Mouse (Mus musculus): Measurements from ENCODE around the gene Cnr2.

DNA sequence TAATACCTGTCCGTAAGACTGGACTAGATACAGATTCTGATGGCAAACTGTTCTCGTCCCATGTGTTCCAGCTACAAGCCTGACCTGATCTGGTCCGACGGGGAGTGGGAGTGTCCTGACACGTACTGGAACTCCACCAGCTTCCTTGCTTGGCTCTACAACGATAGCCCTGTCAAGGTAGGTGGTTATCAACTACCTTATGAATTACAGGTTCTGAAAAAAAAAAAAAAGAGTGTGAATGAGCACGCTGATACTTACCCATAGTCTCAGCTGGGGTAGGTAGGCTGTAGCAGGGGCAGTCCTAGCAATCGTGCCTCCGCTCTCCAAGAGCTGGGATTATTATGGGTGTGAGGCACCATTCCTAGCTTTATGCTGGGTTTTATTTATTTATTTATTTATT, 34.6 kb downstream of the Cnr2 start:
- TF ChIP-seq POLR2A (IDR thresholded peaks at IDR 0.05; ENCODE audit: borderline replicate concordance, low read depth, low read length) (no peak), CTCF (IDR thresholded peaks at IDR 0.05; ENCODE audit: low read depth, low read length) (no peak)
